Mouse (Mus musculus) left cerebral cortex, adult 9 months (tissue): ENCODE measurements around the gene Lcn3.
"Not testable (repeated sequence)": the region's sequence is repeated elsewhere in the genome, so short reads cannot be mapped to it uniquely, and the experiment has no call there.

Experiments used
- DNase-seq, 2 experiments: peaks; one replicate each; pipeline ENCODE4 v3.0.0; 2022; ENCODE audit warnings: low spot score in 2 of 2

Gene Lcn3

DNA sequence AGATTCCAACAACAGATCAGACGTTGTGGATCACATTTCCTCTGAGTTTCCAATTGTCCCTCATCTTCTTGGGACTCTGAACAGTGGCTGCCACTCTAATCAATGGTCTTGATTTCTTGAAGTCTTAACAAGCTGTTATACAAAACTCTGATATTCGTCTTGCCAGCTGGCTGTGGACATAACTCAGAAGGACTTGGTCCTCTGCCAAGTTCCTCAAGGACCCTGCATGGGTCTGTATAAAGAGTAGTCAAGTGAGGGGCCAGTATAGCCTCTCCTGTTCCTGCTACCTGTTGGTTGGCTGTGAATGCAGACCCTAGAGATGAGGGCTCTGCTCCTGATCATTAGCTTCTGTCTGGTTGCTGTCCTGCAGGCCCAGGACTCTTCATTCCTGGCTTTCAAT is at the start of gene Lcn3:
Gene Lcn3 (plus strand): TSS at position 301 of the 400 bp plus-strand sequence.
- DNase-seq: no peak

DNA sequence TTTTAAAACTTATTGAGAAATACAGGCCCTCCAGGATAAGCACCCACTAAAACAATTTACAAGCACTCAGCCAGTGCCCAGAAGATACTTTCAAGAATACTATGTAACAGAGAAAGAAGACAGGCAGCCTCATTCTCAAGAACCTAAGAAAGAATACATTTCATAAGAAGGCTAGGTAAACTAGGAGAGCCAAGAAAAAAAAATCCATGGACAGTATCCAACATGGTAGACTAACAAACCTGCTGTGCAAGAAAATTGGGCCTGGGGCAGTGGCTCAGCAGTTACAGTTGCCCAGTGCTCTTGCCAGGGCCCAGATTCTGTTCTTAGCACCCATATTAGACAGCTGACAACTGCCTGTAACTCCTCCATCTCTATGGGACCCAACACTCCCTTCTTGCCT is 48.1 kb upstream of the Lcn3 start:
- no peak for DNase-seq

DNA sequence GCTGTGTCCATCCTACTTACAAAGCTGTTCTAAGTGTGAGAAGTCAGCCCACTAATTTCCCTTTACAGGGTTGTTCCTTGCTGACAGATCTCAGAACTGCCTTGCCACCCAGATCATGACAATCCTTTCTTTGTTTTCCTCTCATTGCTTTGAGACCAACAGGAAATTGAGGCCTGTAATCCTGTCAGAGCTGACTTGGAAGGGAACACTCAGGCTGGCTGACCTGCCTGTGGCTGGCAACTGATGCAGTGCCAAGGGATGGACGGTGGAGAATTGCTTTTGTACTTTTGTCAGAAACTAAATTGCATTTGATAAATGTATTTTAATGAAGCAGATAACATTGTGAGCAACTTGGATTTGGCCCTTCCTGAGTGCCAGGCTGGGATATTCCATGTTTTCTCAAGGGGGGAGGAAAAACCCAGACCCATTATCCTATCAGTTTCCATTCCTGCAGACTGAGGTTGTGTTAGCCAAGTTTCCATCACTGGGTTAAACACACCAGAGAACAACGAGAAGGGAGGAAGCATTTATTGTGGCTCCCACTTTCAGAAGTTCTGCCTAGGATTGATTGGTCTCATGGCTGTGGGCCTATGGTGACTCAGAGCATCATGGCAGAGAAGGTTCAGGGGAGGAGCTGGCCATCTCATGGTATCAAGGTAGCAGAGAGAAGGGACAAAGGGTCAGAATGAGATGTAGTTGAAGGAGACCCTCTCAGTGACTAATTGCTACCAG is 32.0 kb upstream of the Lcn3 start:
- no peak for DNase-seq

DNA sequence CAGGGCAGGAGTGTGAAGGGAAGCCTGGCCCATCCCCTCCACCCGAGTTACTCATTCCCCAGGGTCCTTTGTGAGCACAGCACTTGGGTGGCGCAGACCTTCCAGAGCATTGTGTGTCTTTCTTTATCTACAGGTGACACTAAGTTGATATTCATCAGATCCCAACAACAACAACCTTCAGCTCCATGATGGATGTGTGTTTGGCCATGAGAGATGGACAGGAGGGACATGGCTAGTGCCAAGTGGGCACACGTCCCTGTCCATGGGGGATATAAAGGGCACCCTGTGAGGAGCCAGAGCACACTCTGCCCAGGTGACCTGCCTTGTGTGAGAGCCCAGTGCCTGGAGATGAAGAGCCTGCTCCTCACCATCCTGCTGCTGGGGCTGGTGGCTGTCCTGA is 28.7 kb upstream of the Lcn3 start, which contains the start of gene Obp2b:
Gene Obp2b (plus strand): TSS at position 301 of the 400 bp plus-strand sequence.
- not testable (repeated sequence) for DNase-seq

DNA sequence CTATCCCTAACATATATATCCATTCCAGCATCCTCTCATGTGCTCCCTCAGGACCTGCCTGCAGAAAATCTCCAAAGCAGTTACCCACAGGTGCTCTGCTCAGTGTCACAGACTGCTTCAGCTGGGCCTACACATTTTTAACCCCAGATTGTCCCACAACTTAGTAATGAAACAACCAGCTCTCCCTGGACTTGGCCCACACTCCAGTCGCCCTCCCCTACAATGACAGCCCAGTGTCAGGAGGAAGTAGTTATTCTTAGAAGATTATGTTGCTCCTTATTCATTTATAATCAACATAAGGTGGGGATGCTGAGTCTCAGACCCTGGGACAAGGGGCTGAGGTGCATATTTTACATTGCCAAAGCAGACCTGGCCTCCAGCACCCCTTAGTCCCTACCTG is 23.7 kb upstream of the Lcn3 start:
- no peak for DNase-seq

DNA sequence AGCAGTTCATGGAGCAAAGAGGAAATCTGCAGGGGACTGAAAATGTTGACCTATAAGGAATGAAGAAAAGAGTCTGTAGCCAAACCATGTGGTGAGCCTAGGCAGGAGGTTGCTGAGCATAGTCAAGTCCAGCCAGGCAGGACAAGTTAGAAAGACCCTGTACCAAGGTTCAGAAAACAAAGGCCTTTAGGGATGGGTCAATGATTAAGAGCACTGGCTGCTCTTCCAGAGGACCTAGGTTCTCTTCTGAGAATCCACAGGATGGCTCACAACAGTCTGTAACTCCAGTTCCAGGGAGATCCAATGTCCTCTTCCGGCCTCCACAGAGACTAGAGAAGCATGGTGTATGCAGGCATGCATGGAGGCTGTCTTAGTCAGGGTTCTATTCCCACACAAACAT is 11.2 kb upstream of the Lcn3 start:
- DNase-seq: no peak

DNA sequence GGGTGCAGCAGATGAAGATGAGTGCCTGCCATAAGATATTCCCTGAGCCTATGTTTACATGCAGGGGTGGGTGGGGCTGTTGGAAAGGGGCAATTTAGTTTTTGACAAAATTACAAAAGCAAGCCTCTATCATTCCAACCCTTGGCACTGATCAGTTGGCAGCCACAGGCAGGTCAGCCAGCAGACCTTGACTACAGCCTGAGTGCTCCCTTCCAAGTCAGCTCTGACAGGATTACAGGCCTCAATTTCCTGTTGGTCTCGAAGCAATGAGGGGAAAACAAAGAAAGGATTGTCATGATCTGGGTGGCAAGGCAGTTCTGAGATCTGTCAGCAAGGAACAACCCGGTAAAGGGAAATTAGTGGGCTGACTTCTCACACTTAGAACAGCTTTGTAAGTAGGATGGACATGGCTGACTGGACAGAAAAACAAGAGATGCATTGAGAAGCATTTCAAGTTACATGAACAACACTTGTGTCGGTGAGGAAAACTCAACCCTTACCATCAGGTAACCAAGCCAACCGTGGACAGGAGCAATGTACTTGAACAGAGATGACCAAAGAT is 7.2 kb upstream of the Lcn3 start:
- DNase-seq: no peak

DNA sequence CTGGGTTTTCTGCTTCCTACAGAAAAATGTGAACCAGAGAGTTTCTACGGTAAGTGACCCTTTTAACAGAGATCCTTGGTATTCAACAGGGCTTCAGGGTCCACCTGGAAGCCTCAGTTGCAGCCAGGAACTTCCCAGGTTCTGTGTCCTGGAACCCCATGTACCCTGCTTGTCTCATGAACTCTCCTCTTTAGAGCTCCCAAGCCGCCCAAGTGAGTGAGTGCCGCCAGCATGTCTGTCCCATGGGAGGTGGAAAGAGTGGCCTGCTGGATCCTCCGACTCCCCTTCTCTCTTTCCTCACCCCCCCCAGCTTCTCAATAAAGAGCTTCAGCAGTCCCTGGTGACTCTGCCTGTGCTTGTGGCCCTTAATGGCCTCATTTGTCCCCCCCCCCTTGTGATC is 2.4 kb downstream of the Lcn3 start:
- no peak for DNase-seq

DNA sequence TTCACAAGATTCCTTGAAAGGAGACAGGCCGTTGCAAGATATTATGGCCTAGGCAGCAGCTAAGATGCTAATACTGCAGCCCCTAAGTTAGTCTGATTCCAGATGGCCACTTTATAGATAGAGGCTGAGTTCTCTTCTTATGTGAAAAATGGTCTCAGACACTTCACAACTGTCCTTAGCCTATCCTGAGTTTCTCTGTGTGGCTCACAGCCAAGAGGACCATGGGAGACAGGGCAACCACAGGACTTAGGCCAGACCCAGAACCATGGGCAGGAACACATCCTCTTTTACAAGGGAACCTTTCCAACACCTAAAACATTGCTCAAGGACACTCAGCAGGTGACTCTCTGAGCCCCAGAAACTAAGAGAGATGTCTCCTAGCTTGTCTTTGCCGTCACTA is 8.1 kb downstream of the Lcn3 start:
- DNase-seq: no peak

DNA sequence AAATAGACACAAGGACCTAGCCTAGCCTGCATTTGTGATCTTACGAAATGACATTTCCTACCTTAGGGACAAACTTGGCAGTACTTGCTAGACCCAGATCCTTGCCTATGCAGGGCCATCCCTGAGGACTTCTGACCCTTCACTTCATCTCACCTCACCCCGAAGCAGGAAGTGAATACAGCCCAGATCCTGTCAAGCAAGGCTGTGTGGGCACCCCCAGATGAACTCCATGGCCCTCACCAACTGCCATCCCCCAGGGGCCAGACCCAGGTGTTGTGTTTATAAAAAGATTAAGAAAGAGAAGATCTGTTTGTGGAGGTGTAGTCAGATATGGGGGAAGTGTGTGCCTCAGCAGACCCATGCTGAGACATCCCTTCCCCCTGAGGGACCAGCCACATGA is 9.3 kb downstream of the Lcn3 start:
- DNase-seq: no peak

DNA sequence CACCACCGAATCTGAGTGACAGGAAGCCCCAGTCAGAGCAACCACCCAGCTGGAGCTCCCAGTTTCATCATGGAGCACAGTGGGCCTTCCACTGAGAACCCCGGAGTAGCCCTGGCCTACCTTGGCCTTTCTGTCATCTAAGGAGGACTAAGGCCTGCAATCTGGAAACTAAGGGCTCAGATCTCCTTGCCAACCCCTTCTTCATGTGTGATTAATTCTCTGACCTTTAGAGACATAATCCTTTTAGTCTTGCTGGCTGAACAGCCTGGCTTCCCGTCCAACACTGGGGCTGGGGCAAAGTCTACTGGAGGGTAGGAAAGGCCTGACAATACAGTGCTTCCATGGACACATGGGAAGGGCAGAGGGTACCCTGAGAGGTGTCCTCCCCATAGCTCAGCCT is 10.6 kb downstream of the Lcn3 start:
- DNase-seq: no peak

DNA sequence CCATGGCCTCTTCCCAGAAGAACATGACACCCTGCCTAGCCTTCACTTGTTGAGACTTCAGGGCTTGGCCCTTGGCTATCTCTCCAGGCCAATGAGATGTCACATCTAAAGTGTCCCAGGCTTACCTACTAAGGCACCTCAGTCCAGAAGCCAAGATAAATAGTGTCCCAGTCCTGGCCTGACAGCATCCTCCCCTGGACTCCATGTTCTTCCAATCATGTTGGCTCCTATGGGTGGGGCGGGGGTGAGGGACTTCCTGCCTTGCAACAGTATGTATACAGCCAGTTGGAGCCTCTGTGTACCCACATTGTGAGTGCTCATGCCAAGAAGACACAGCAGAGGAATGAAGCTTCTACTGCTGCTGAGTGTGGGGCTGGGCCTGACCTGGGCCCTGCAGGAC is 11.3 kb downstream of the Lcn3 start, which contains the start of gene Lcn11:
Gene Lcn11 (plus strand): TSS at position 301 of the 400 bp plus-strand sequence.
- DNase-seq: no peak

DNA sequence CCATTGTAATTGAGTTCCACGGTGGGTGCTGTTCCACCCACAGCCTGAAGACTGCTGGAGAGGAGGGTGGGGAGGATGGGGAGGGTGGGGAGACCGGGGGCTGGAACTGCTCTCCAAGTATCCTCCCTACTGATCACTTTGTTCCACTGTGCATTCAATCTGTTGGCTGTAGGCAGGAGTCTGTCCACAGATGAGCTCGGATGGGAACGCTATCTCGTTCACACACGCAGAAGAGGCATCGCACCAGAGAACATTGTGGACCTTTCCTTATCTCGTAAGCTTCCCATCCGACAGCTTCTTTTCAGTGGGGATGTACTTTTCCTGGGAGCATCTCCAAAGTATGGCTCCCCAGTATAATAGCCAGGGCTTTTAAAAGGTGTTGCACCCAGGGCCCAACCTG is 13.7 kb downstream of the Lcn3 start:
- no peak for DNase-seq

DNA sequence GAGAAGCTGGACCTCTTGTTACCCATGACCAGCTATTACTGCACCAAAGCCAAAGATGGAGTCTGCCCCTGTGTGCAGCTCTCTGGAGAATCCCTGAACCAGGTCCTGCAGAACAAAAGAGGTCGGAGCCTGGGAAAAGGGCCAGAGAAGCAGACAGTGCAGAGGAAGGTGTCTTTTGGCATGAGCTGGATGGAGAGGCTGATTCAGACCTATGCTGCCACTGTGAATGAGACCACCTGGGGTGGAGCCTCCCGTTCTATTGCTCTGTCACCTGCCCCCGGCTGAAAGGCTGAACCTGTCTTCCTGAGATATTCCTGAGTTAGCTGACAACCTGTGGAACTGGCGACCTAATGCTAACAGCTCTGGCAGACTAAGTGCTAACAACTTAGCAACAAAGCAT is 15.6 kb downstream of the Lcn3 start:
- DNase-seq: no peak

DNA sequence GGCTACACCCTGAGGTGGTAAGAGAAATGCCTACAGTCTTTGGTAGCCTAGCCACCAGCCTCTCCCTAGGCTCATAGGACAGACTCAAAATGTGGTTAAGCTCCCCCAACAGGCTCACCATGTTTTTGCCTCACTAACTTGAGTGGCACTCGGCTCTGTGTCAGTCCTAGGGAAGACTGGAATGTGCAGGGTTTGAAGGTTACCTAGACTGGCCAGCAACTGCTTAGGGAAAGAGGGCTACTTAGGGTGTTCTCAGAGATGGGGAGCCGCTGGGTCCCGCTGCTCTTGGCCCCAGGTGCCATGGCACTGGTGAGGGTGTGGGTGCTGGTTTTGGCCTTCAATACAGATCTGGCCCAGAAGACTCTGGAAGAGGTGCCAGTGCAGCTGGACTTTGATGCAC is 16.6 kb downstream of the Lcn3 start, which contains the start of gene Gm13539:
Gene Gm13539 (plus strand): TSS at position 301 of the 400 bp plus-strand sequence.
- DNase-seq: no peak

DNA sequence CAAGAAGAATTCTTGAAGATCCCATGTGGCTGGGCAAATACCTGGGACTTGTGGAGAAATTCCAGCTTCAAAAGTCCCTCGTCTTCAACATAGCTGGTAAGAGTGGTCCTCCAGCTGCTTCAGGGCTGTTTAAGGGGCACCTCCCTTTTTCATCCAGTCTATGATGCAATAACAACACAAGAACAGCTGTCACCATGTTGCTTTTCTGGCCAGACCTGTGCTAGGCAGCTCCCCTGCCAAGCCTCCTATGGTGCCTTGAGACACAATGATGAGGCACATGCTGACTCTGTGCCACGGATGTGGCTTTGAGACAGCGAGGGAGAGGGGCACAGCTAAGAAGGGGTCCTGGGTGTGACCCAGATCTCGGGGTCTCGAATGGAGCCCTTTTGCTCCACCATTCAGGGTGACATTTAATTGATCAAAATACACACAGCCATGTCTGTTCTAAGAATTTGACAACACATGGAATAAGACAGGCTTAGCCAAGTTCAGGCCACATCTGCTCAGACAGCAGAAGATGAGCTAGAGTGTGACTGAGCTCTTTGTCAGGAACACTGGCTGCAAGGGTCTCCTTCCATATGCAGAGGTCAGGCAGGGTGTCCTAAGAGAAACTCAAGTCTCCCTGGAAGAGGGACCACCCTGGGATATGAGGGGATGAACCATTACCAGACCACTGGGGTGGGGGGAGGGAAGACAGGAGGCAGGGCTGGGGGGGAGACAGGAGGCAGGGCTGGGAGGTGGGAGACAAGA is 20.4 kb downstream of the Lcn3 start:
- no peak for DNase-seq

DNA sequence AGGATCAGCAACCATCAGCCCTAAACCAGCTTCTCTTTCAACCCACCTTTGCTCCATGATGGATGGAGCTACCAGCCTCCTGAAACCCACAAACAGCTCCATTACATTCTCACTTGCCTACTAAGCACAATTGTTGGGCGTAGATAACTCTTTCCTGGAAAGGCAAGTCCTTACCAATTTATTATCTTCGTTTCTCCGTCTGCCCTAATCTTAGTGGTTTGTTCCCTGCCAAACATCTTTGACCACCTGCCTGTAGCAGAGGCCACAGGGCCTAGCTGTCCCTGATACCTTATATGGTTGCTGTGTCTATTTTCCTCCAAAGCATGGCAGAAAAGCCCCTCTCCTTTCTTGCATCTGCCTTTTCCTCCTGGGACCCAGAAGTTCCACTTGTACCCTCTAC is 23.7 kb downstream of the Lcn3 start:
- DNase-seq: no peak

DNA sequence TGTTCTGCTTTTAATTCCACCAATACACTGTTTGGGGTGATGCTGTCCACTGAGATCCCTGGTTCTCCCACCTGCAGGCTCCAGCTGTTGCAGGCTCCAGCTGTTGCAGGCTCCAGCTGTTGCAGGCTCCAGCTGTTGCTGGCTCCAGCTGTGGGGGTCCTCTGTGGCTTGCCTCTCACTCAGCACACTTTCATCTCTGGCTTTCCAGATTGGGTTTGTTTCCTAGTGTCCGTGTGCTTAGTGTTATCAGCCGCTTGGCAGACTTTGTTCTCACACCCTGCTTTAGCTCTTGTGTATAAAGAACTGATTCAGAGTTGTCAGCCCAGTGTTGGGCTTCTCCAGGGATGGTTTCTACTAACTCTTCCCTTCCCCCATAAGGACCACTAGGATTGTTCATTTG is 32.3 kb downstream of the Lcn3 start:
- no peak for DNase-seq

DNA sequence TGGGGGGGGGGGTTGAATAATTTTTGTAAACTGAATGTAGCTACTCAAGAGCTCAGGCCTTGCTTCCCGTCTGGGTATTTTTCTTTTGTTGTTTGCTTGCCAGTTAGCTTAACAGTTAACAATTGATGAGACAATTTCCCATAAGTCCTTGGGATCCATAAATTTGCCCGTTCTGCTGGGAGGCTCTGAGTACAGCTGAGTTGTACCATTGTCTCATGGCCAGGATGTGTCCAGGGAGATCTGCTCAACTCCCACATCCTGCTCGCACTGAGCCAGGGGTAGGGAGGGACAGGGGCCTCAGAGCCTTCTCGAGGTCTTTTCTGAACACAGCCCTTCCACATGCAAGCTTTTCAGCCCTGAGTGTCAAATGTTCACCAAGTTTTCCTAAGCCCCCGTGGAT is 32.7 kb downstream of the Lcn3 start:
- no peak for DNase-seq

DNA sequence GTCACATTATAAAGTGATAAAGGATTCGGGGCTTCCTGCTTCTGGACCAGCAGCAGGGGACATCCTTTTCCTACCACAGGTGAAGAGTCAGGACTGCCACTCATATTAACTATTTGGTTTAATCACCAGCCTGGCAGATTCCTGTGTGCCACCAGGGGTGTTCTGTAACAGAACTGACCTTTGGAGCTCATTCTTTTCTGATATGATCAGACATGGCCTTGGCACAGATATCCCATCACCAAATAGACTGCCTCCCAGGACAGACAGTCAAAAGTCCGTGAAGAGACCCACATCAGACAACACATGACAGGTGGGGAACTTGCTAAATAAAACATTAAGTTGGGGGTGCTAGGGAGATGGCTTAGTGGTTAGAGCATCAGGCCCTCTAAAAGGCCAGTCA is 46.3 kb downstream of the Lcn3 start:
- no peak for DNase-seq

DNA sequence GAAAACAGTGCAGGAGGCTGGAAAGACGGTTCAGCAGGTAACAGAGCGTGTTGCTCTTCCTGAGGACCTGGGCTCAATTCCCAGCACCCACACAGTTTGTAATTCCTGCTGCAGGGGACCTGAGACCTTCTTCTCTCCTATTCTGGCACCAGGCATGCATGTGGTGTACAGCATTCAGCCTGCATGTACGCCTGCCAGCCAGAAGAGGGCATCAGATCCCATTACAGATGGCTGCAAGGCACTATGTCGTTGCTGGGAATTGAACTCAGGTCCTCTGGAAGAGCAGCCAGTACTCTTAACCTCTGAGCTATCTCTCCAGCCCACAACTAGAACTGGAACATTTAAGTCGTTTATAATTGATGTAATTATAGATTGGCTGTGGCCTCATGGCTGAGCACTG is 48.0 kb downstream of the Lcn3 start:
- no peak for DNase-seq

DNA sequence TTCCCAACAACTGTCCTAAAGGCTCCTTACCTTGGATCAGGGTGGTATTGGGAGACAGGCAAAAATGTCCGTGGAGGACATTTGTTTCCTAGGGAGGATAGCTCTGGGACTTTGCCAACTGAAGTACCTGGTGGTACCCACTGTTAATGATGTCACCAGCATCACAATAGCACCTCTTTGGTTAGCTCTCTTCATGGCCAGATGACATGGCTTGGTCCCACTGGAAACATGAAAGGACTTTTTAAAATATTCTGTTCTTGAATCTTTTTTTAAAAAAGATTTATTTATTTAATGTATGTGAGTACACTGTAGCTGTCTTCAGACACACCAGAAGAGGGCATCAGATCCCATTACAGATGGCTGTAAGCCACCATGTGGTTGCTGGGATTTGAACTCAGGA is 50.4 kb downstream of the Lcn3 start, which contains the start of gene Glt6d1:
Gene Glt6d1 (minus strand): TSS at position 101 of the 400 bp plus-strand sequence.
- not testable (repeated sequence) for DNase-seq
